Mouse (Mus musculus): Measurements from ENCODE around the gene Atp6v0b.

DNA sequence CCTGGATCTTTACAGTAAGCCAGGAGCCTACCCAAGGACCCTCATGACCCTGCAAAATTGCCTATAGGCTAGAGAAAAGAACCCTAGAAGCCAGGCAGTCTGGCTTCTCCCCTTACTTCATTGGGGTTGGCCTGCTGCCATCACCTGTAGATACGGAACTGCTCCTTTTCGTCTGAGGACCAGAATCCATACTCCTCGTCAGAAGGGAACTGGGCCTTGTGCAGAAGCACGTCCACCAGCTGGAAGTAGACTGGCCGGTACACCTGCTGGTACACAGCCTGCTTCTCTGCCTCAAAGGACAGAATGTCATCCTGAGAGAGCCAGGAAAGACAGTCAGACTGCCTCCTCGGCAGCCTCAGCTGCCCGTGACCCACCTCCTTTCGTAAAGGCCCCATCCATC, 17.6 kb upstream of the Atp6v0b start:
- TF ChIP-seq CTCF (IDR thresholded peaks at IDR 0.05; ENCODE audit: low read depth) (no peak), EP300 (IDR thresholded peaks at IDR 0.05; ENCODE audit: low read depth) (no peak)

Data from heart, postnatal 0 days (tissue).